In genomic region chr17:24669214-24669544, GRCm38 (mm10) we compare ENCODE assay signal across 10 mouse cellular contexts. TPM values are rescaled to one million over a fixed set of nuclear protein-coding genes. Genes with fewer than 3 reads are reported as not detected.
DNase-seq lines count a peak whose midpoint lies in the region; ATAC-seq and TF ChIP-seq lines count a peak whose summit lies in the region.
"Not testable (repeated sequence)": the region's sequence is repeated elsewhere in the genome, so short reads cannot be mapped to it uniquely, and the experiment has no call there.
"Had no signal": no experiment of that assay in that cellular context is flagged by ENCODE, and none has a peak within 500 bp of the region (broad histone marks: within the 10 kb centered on the region; RNA-seq: fewer than 3 reads in every experiment).

No protein-coding gene starts in this region.

- H3K9me3 ChIP-seq in forebrain, embryonic 10.5 days; heart, embryonic 13.5 days; intestine, embryonic 14.5 days (ENCODE audit: control insufficient read depth, low read length); limb, embryonic 12.5 days; lung, embryonic 14.5 days (ENCODE audit: low read depth, low read length); midbrain, postnatal 0 days (ENCODE audit: low read length); stomach, embryonic 16.5 days (replicated peaks; ENCODE audit: control insufficient read depth, low read length): not testable (repeated sequence)

- WGBS in bone marrow, adult 2 months, result 7% methylated on average over 15 of the region's 15 CpGs
- 12% methylated on average over 15 of the region's 15 CpGs for WGBS in forebrain, embryonic 10.5 days
- 9% methylated on average over 15 of the region's 15 CpGs for WGBS in heart, embryonic 13.5 days
- 9% methylated on average over 15 of the region's 15 CpGs for WGBS in intestine, embryonic 14.5 days
- 12% methylated on average over 15 of the region's 15 CpGs for WGBS in limb, embryonic 12.5 days
- WGBS in lung, embryonic 14.5 days, result 7% methylated on average over 15 of the region's 15 CpGs
- WGBS in midbrain, postnatal 0 days, result 12% methylated on average over 15 of the region's 15 CpGs
- WGBS in stomach, embryonic 16.5 days, result 7% methylated on average over 15 of the region's 15 CpGs

- DNase-seq in forebrain, embryonic 10.5 days (ENCODE audit: extremely low spot score, low spot score); intestine, embryonic 14.5 days (ENCODE audit: low spot score); lung, embryonic 14.5 days; midbrain, postnatal 0 days (ENCODE audit: low spot score): not testable (repeated sequence)

- H3K27ac ChIP-seq in bone marrow, adult 2 months (ENCODE audit: control insufficient read depth, insufficient read depth, low read depth, low read length, poor library complexity), result peak overlapping the region; percentile 79
- peak overlapping the region; percentile 96 for H3K27ac ChIP-seq in forebrain, embryonic 10.5 days
- peak overlapping the region; percentile 85 for H3K27ac ChIP-seq in heart, embryonic 13.5 days (replicated peaks)
- peak overlapping the region; percentile 54; the same call in 1 of the 2 replicates for H3K27ac ChIP-seq in intestine, embryonic 14.5 days (ENCODE audit: low read depth)
- H3K27ac ChIP-seq in limb, embryonic 12.5 days, result peak overlapping the region; percentile 86
- H3K27ac ChIP-seq in lung, embryonic 14.5 days (ENCODE audit: low read depth), result peak overlapping the region; percentile 84; the same call in 1 of the 2 replicates
- H3K27ac ChIP-seq in midbrain, postnatal 0 days (ENCODE audit: low read depth, low read length), result peak overlapping the region; percentile 82
- H3K27ac ChIP-seq in stomach, embryonic 16.5 days (ENCODE audit: low read length), result peak overlapping the region; percentile 78

- peak overlapping the region; percentile 85 for H3K4me2 ChIP-seq in heart, embryonic 13.5 days
- H3K4me2 ChIP-seq in intestine, embryonic 14.5 days (ENCODE audit: low read length), result peak overlapping the region; percentile 92
- H3K4me2 ChIP-seq in limb, embryonic 12.5 days, result peak overlapping the region; percentile 85
- peak overlapping the region; percentile 95 for H3K4me2 ChIP-seq in lung, embryonic 14.5 days
- peak overlapping the region; percentile 69 for H3K4me2 ChIP-seq in midbrain, postnatal 0 days (ENCODE audit: low read depth, low read length, poor library complexity, severe bottlenecking)
- H3K4me2 ChIP-seq in stomach, embryonic 16.5 days (ENCODE audit: low read depth, low read length), result peak overlapping the region; percentile 69

- H3K4me1 ChIP-seq in bone marrow, adult 2 months (ENCODE audit: control insufficient read depth, insufficient read depth, low read length), result not testable (repeated sequence)
- H3K4me1 ChIP-seq in forebrain, embryonic 10.5 days, result peaks cover 44% of the 10 kb centered on the region
- peaks cover 44% of the 10 kb centered on the region for H3K4me1 ChIP-seq in heart, embryonic 13.5 days
- peaks cover 26% of the 10 kb centered on the region for H3K4me1 ChIP-seq in intestine, embryonic 14.5 days (replicated peaks; ENCODE audit: control insufficient read depth, insufficient read depth, low read length)
- peaks cover 31% of the 10 kb centered on the region for H3K4me1 ChIP-seq in limb, embryonic 12.5 days (replicated peaks)
- peaks cover 23% of the 10 kb centered on the region for H3K4me1 ChIP-seq in lung, embryonic 14.5 days (ENCODE audit: insufficient read depth)
- H3K4me1 ChIP-seq in midbrain, postnatal 0 days (ENCODE audit: insufficient read depth, low read length), result peaks cover 15% of the 10 kb centered on the region; the same call in 1 of the 2 replicates
- H3K4me1 ChIP-seq in stomach, embryonic 16.5 days (ENCODE audit: control insufficient read depth, insufficient read depth, low read length), result peaks cover 33% of the 10 kb centered on the region

- TF ChIP-seq CTCF in bone marrow, adult 2 months (IDR thresholded peaks at IDR 0.05; ENCODE audit: control insufficient read depth, insufficient read depth, low read length); lung, embryonic 14.5 days (IDR thresholded peaks at IDR 0.05; ENCODE audit: low read depth); midbrain, postnatal 0 days (IDR thresholded peaks at IDR 0.05): not testable (repeated sequence)

- H3K27me3 ChIP-seq in forebrain, embryonic 10.5 days (ENCODE audit: poor library complexity, severe bottlenecking); heart, embryonic 13.5 days (replicated peaks); intestine, embryonic 14.5 days (replicated peaks; ENCODE audit: control insufficient read depth, insufficient read depth, low read length); limb, embryonic 12.5 days; lung, embryonic 14.5 days (ENCODE audit: insufficient read depth, low read length); midbrain, postnatal 0 days (ENCODE audit: insufficient read depth, low read length); stomach, embryonic 16.5 days (ENCODE audit: control insufficient read depth, insufficient read depth, low read length): not testable (repeated sequence)

- ATAC-seq in heart, embryonic 13.5 days (ENCODE audit: extremely low read depth, insufficient number of reproducible peaks, low FRiP score, low TSS enrichment); stomach, embryonic 16.5 days (ENCODE audit: insufficient read depth, low FRiP score): not testable (repeated sequence)
- peak; percentile 18 for ATAC-seq in intestine, embryonic 14.5 days (replicated peaks; ENCODE audit: low FRiP score, low TSS enrichment, low read depth)
- peak; percentile 42 for ATAC-seq in limb, embryonic 12.5 days (ENCODE audit: insufficient number of reproducible peaks, insufficient read depth, low FRiP score, low TSS enrichment, low read depth)
- peak; percentile 24 for ATAC-seq in lung, embryonic 14.5 days (ENCODE audit: insufficient read depth)
- peak; percentile 29 for ATAC-seq in midbrain, postnatal 0 days (ENCODE audit: low FRiP score)

- peak overlapping the region; percentile 98 for H3K9ac ChIP-seq in heart, embryonic 13.5 days
- peak overlapping the region; percentile 91 for H3K9ac ChIP-seq in intestine, embryonic 14.5 days (ENCODE audit: low read length)
- peak overlapping the region; percentile 97; the same call in 1 of the 2 replicates for H3K9ac ChIP-seq in limb, embryonic 12.5 days (replicated peaks)
- peak overlapping the region; percentile 97 for H3K9ac ChIP-seq in lung, embryonic 14.5 days
- H3K9ac ChIP-seq in midbrain, postnatal 0 days (replicated peaks; ENCODE audit: low read length, poor library complexity, severe bottlenecking), result peak overlapping the region; percentile 83; the same call in 1 of the 2 replicates
- H3K9ac ChIP-seq in stomach, embryonic 16.5 days (ENCODE audit: low read length), result peak overlapping the region; percentile 99

- H3K36me3 ChIP-seq in forebrain, embryonic 10.5 days (replicated peaks), result peaks cover 13% of the 10 kb centered on the region
- H3K36me3 ChIP-seq in heart, embryonic 13.5 days; intestine, embryonic 14.5 days (ENCODE audit: control insufficient read depth, insufficient read depth, low read length); limb, embryonic 12.5 days; lung, embryonic 14.5 days (ENCODE audit: insufficient read depth); midbrain, postnatal 0 days (ENCODE audit: insufficient read depth, low read length); stomach, embryonic 16.5 days (ENCODE audit: control insufficient read depth, insufficient read depth, low read length): not testable (repeated sequence)

- TF ChIP-seq POLR2A in bone marrow, adult 2 months (IDR thresholded peaks at IDR 0.05; ENCODE audit: borderline replicate concordance, control insufficient read depth, low read depth, low read length), result not testable (repeated sequence)

- H3K4me3 ChIP-seq in bone marrow, adult 2 months (replicated peaks; ENCODE audit: control insufficient read depth, low read depth, low read length), result peak overlapping the region; percentile 61
- peak overlapping the region; percentile 100 for H3K4me3 ChIP-seq in forebrain, embryonic 10.5 days
- H3K4me3 ChIP-seq in heart, embryonic 13.5 days, result peak overlapping the region; percentile 87
- peak overlapping the region; percentile 98 for H3K4me3 ChIP-seq in intestine, embryonic 14.5 days (ENCODE audit: low read depth, low read length)
- peak overlapping the region; percentile 99 for H3K4me3 ChIP-seq in limb, embryonic 12.5 days (replicated peaks)
- peak overlapping the region; percentile 100 for H3K4me3 ChIP-seq in lung, embryonic 14.5 days (ENCODE audit: low read depth, low read length)
- H3K4me3 ChIP-seq in midbrain, postnatal 0 days (ENCODE audit: low read depth, low read length), result peak overlapping the region; percentile 86
- peak overlapping the region; percentile 99 for H3K4me3 ChIP-seq in stomach, embryonic 16.5 days (replicated peaks; ENCODE audit: low read length)

RNA-seq across cellular contexts. Expression of gene Zfp598, which starts 0.3 kb away (rescaled TPM):
- polyA plus RNA-seq in bone marrow, adult 2 months (2011; ENCODE audit: insufficient read depth, insufficient read length, low replicate concordance, missing spikeins), result 19.6 and 29.3 TPM in 2 replicates
- polyA plus RNA-seq in forebrain, embryonic 10.5 days (2016; fragmentation: Nextera tagmentation; extraction: Ambion mirVana), result 27.5 and 30.6 TPM in 2 replicates
- 15.1 and 15.8 TPM in 2 replicates for polyA plus RNA-seq in heart, embryonic 13.5 days (2015; fragmentation: Nextera tagmentation; extraction: Ambion mirVana)
- 28.0 and 30.6 TPM in 2 replicates for polyA plus RNA-seq in intestine, embryonic 14.5 days (2014; fragmentation: Nextera tagmentation; extraction: Ambion mirVana)
- 24.5 and 28.4 TPM in 2 replicates for polyA plus RNA-seq in limb, embryonic 12.5 days (2016; fragmentation: Nextera tagmentation; extraction: Ambion mirVana)
- 32.9 and 34.0 TPM in 2 replicates for polyA plus RNA-seq in lung, embryonic 14.5 days (2014; fragmentation: Nextera tagmentation; extraction: Ambion mirVana)
- total RNA-seq in midbrain, postnatal 0 days (2014; rRNA removed), result 36.4 and 40.0 TPM in 2 replicates
- polyA plus RNA-seq in midbrain, postnatal 0 days (2015; fragmentation: Nextera tagmentation; extraction: Ambion mirVana), result 15.7 and 16.4 TPM in 2 replicates
- 13.6 and 13.7 TPM in 2 replicates for polyA plus RNA-seq in stomach, embryonic 16.5 days (2015; fragmentation: Nextera tagmentation; extraction: Ambion mirVana)

RNA-seq across cellular contexts. Expression of gene Npw, which starts 10.9 kb away (rescaled TPM):
- polyA plus RNA-seq in bone marrow, adult 2 months (2011; ENCODE audit: insufficient read depth, insufficient read length, low replicate concordance, missing spikeins), result not detected in 2 replicates
- not detected in 2 replicates for polyA plus RNA-seq in forebrain, embryonic 10.5 days (2016; fragmentation: Nextera tagmentation; extraction: Ambion mirVana)
- not detected in 2 replicates for polyA plus RNA-seq in heart, embryonic 13.5 days (2015; fragmentation: Nextera tagmentation; extraction: Ambion mirVana)
- polyA plus RNA-seq in intestine, embryonic 14.5 days (2014; fragmentation: Nextera tagmentation; extraction: Ambion mirVana), result not detected in 2 replicates
- polyA plus RNA-seq in limb, embryonic 12.5 days (2016; fragmentation: Nextera tagmentation; extraction: Ambion mirVana), result 0.49 and 1.3 TPM in 2 replicates
- 0.78 and 1.0 TPM in 2 replicates for polyA plus RNA-seq in lung, embryonic 14.5 days (2014; fragmentation: Nextera tagmentation; extraction: Ambion mirVana)
- not detected in 2 replicates for total RNA-seq in midbrain, postnatal 0 days (2014; rRNA removed)
- 0.59 and 0.86 TPM in 2 replicates for polyA plus RNA-seq in midbrain, postnatal 0 days (2015; fragmentation: Nextera tagmentation; extraction: Ambion mirVana)
- 0.37 and 0.39 TPM in 2 replicates for polyA plus RNA-seq in stomach, embryonic 16.5 days (2015; fragmentation: Nextera tagmentation; extraction: Ambion mirVana)
- total RNA-seq: gastrocnemius, postnatal 10 days; heart, postnatal 25 days had no signal

RNA-seq across cellular contexts. Expression of gene Slc9a3r2, which starts 19.1 kb away (rescaled TPM):
- polyA plus RNA-seq in bone marrow, adult 2 months (2011; ENCODE audit: insufficient read depth, insufficient read length, low replicate concordance, missing spikeins), result 5.2 and 5.9 TPM in 2 replicates
- 25.9 and 27.1 TPM in 2 replicates for polyA plus RNA-seq in forebrain, embryonic 10.5 days (2016; fragmentation: Nextera tagmentation; extraction: Ambion mirVana)
- 46.8 and 51.1 TPM in 2 replicates for polyA plus RNA-seq in heart, embryonic 13.5 days (2015; fragmentation: Nextera tagmentation; extraction: Ambion mirVana)
- 51.7 and 58.2 TPM in 2 replicates for polyA plus RNA-seq in intestine, embryonic 14.5 days (2014; fragmentation: Nextera tagmentation; extraction: Ambion mirVana)
- polyA plus RNA-seq in limb, embryonic 12.5 days (2016; fragmentation: Nextera tagmentation; extraction: Ambion mirVana), result 58.9 and 59.3 TPM in 2 replicates
- polyA plus RNA-seq in lung, embryonic 14.5 days (2014; fragmentation: Nextera tagmentation; extraction: Ambion mirVana), result 67.8 and 68.3 TPM in 2 replicates
- total RNA-seq in midbrain, postnatal 0 days (2014; rRNA removed), result 61.7 and 62.8 TPM in 2 replicates
- polyA plus RNA-seq in midbrain, postnatal 0 days (2015; fragmentation: Nextera tagmentation; extraction: Ambion mirVana), result 52.1 and 52.7 TPM in 2 replicates
- 38.0 and 39.0 TPM in 2 replicates for polyA plus RNA-seq in stomach, embryonic 16.5 days (2015; fragmentation: Nextera tagmentation; extraction: Ambion mirVana)

RNA-seq across cellular contexts. Expression of gene Syngr3, which starts 20.6 kb away (rescaled TPM):
- not detected in 2 replicates for polyA plus RNA-seq in bone marrow, adult 2 months (2011; ENCODE audit: insufficient read depth, insufficient read length, low replicate concordance, missing spikeins)
- polyA plus RNA-seq in forebrain, embryonic 10.5 days (2016; fragmentation: Nextera tagmentation; extraction: Ambion mirVana), result 9.7 and 11.0 TPM in 2 replicates
- 0.59 and 0.83 TPM in 2 replicates for polyA plus RNA-seq in heart, embryonic 13.5 days (2015; fragmentation: Nextera tagmentation; extraction: Ambion mirVana)
- polyA plus RNA-seq in intestine, embryonic 14.5 days (2014; fragmentation: Nextera tagmentation; extraction: Ambion mirVana), result 7.5 and 7.7 TPM in 2 replicates
- polyA plus RNA-seq in limb, embryonic 12.5 days (2016; fragmentation: Nextera tagmentation; extraction: Ambion mirVana), result 7.5 and 8.2 TPM in 2 replicates
- polyA plus RNA-seq in lung, embryonic 14.5 days (2014; fragmentation: Nextera tagmentation; extraction: Ambion mirVana), result 0.83 and 1.3 TPM in 2 replicates
- total RNA-seq in midbrain, postnatal 0 days (2014; rRNA removed), result 330 and 376 TPM in 2 replicates
- 334 and 375 TPM in 2 replicates for polyA plus RNA-seq in midbrain, postnatal 0 days (2015; fragmentation: Nextera tagmentation; extraction: Ambion mirVana)
- polyA plus RNA-seq in stomach, embryonic 16.5 days (2015; fragmentation: Nextera tagmentation; extraction: Ambion mirVana), result 6.1 and 6.2 TPM in 2 replicates
- total RNA-seq: heart, postnatal 25 days had no signal

RNA-seq across cellular contexts. Expression of gene Gfer, which starts 26.8 kb away (rescaled TPM):
- 19.3 and 42.9 TPM in 2 replicates for polyA plus RNA-seq in bone marrow, adult 2 months (2011; ENCODE audit: insufficient read depth, insufficient read length, low replicate concordance, missing spikeins)
- polyA plus RNA-seq in forebrain, embryonic 10.5 days (2016; fragmentation: Nextera tagmentation; extraction: Ambion mirVana), result 57.7 and 60.3 TPM in 2 replicates
- polyA plus RNA-seq in heart, embryonic 13.5 days (2015; fragmentation: Nextera tagmentation; extraction: Ambion mirVana), result 31.4 and 31.9 TPM in 2 replicates
- polyA plus RNA-seq in intestine, embryonic 14.5 days (2014; fragmentation: Nextera tagmentation; extraction: Ambion mirVana), result 48.1 and 48.5 TPM in 2 replicates
- 49.7 and 53.5 TPM in 2 replicates for polyA plus RNA-seq in limb, embryonic 12.5 days (2016; fragmentation: Nextera tagmentation; extraction: Ambion mirVana)
- polyA plus RNA-seq in lung, embryonic 14.5 days (2014; fragmentation: Nextera tagmentation; extraction: Ambion mirVana), result 53.9 and 54.4 TPM in 2 replicates
- 28.0 and 44.3 TPM in 2 replicates for total RNA-seq in midbrain, postnatal 0 days (2014; rRNA removed)
- polyA plus RNA-seq in midbrain, postnatal 0 days (2015; fragmentation: Nextera tagmentation; extraction: Ambion mirVana), result 36.7 and 39.4 TPM in 2 replicates
- polyA plus RNA-seq in stomach, embryonic 16.5 days (2015; fragmentation: Nextera tagmentation; extraction: Ambion mirVana), result 34.5 and 35.2 TPM in 2 replicates
